ENCODE assay signal across 9 mouse cellular contexts in genomic region chr3:102027880-102028279, GRCm38 (mm10). TPM values are rescaled to one million over a fixed set of nuclear protein-coding genes. Genes with fewer than 3 reads are reported as not detected.
DNase-seq lines count a peak whose midpoint lies in the region; ATAC-seq lines count a peak whose summit lies in the region.
"Had no signal": no experiment of that assay in that cellular context is flagged by ENCODE, and none has a peak within 500 bp of the region (broad histone marks: within the 10 kb centered on the region; RNA-seq: fewer than 3 reads in every experiment).

No protein-coding gene starts in this region.

- H3K27ac ChIP-seq in forebrain, embryonic 10.5 days, result no peak overlapping the region
- no peak overlapping the region for H3K27ac ChIP-seq in forebrain, embryonic 14.5 days (ENCODE audit: low read depth, low read length)
- H3K27ac ChIP-seq in midbrain, embryonic 11.5 days (ENCODE audit: low read depth, low read length), result no peak overlapping the region
- no peak overlapping the region for H3K27ac ChIP-seq in midbrain, embryonic 13.5 days
- H3K27ac ChIP-seq: forebrain, embryonic 15.5 days had no signal

- 63% methylated on average over 6 of the region's 6 CpGs for WGBS in forebrain, embryonic 10.5 days
- 72% methylated on average over 6 of the region's 6 CpGs for WGBS in forebrain, embryonic 14.5 days
- WGBS in midbrain, embryonic 11.5 days, result 60% methylated on average over 6 of the region's 6 CpGs
- 63% methylated on average over 6 of the region's 6 CpGs for whole genome bisulfite sequencing in midbrain, embryonic 13.5 days

- H3K27me3 ChIP-seq in forebrain, embryonic 10.5 days (ENCODE audit: poor library complexity, severe bottlenecking), result peaks cover 28% of the 10 kb centered on the region
- H3K27me3 ChIP-seq in forebrain, embryonic 14.5 days (replicated peaks; ENCODE audit: control insufficient read depth, insufficient read depth, low read length), result no peaks in the 10 kb centered on the region
- H3K27me3 ChIP-seq in midbrain, embryonic 11.5 days (ENCODE audit: control insufficient read depth, insufficient read depth, low read length), result no peaks in the 10 kb centered on the region; the same call in 1 of the 2 replicates
- H3K27me3 ChIP-seq in midbrain, embryonic 13.5 days, result no peaks in the 10 kb centered on the region
- H3K27me3 ChIP-seq: forebrain, embryonic 15.5 days had no signal

- no peak overlapping the region for H3K4me2 ChIP-seq in forebrain, embryonic 14.5 days (ENCODE audit: low read length)
- no peak overlapping the region for H3K4me2 ChIP-seq in midbrain, embryonic 11.5 days
- H3K4me2 ChIP-seq in midbrain, embryonic 13.5 days (replicated peaks), result no peak overlapping the region
- H3K4me2 ChIP-seq: forebrain, embryonic 15.5 days had no signal

- H3K36me3 ChIP-seq in forebrain, embryonic 10.5 days (replicated peaks), result no peaks in the 10 kb centered on the region
- no peaks in the 10 kb centered on the region for H3K36me3 ChIP-seq in forebrain, embryonic 14.5 days (ENCODE audit: control insufficient read depth, insufficient read depth, low read length)
- no peaks in the 10 kb centered on the region for H3K36me3 ChIP-seq in midbrain, embryonic 11.5 days (ENCODE audit: control insufficient read depth, insufficient read depth, low read length)
- H3K36me3 ChIP-seq in midbrain, embryonic 13.5 days, result no peaks in the 10 kb centered on the region
- H3K36me3 ChIP-seq: forebrain, embryonic 15.5 days had no signal

- H3K9me3 ChIP-seq in forebrain, embryonic 10.5 days, result no peaks in the 10 kb centered on the region
- H3K9me3 ChIP-seq in forebrain, embryonic 14.5 days (replicated peaks; ENCODE audit: control insufficient read depth, low read length), result no peaks in the 10 kb centered on the region
- H3K9me3 ChIP-seq in midbrain, embryonic 11.5 days (ENCODE audit: control insufficient read depth, low read length), result no peaks in the 10 kb centered on the region
- H3K9me3 ChIP-seq in midbrain, embryonic 13.5 days, result no peaks in the 10 kb centered on the region
- H3K9me3 ChIP-seq: forebrain, embryonic 15.5 days had no signal

- DNase-seq in forebrain, embryonic 10.5 days (ENCODE audit: extremely low spot score, low spot score), result peak; percentile 34
- no peak for DNase-seq in forebrain, embryonic 14.5 days (ENCODE audit: low spot score)
- peak; percentile 85 for DNase-seq in midbrain, embryonic 11.5 days (ENCODE audit: low spot score, missing footprints)
- DNase-seq in embryo, embryonic 9.5 days (ENCODE audit: extremely low spot score), result peak; percentile 34
- DNase-seq in retina, postnatal 1 day, result peak; percentile 50
- DNase-seq in layer of hippocampus, adult 18-20 months (ENCODE audit: low spot score in 2 of 2), result no peak
- no peak for DNase-seq in Muller cell, postnatal 12 days (ENCODE audit: inconsistent ontology term)

- ATAC-seq in forebrain, embryonic 14.5 days, result no peak
- ATAC-seq in midbrain, embryonic 11.5 days (ENCODE audit: low FRiP score), result no peak
- ATAC-seq in midbrain, embryonic 13.5 days, result no peak; the same call in 1 of the 2 replicates
- ATAC-seq: forebrain, embryonic 15.5 days had no signal

- peaks cover 30% of the 10 kb centered on the region for H3K4me1 ChIP-seq in forebrain, embryonic 10.5 days
- peaks cover 6% of the 10 kb centered on the region; the same call in 1 of the 2 replicates for H3K4me1 ChIP-seq in forebrain, embryonic 14.5 days (ENCODE audit: control insufficient read depth, insufficient read depth, low read length)
- peaks cover 11% of the 10 kb centered on the region; the same call in 1 of the 2 replicates for H3K4me1 ChIP-seq in midbrain, embryonic 11.5 days (ENCODE audit: control insufficient read depth, insufficient read depth, low read length)
- H3K4me1 ChIP-seq in midbrain, embryonic 13.5 days (replicated peaks), result peaks cover 33% of the 10 kb centered on the region

- no peak overlapping the region for H3K4me3 ChIP-seq in forebrain, embryonic 10.5 days
- H3K4me3 ChIP-seq in forebrain, embryonic 14.5 days (ENCODE audit: low read depth, low read length), result no peak overlapping the region
- H3K4me3 ChIP-seq in midbrain, embryonic 11.5 days (ENCODE audit: low read depth, low read length), result no peak overlapping the region
- H3K4me3 ChIP-seq in midbrain, embryonic 13.5 days (replicated peaks), result no peak overlapping the region
- H3K4me3 ChIP-seq: forebrain, embryonic 15.5 days had no signal

- H3K9ac ChIP-seq in forebrain, embryonic 14.5 days (ENCODE audit: low read length), result no peak overlapping the region
- H3K9ac ChIP-seq in midbrain, embryonic 11.5 days (ENCODE audit: low read length), result no peak overlapping the region
- no peak overlapping the region for H3K9ac ChIP-seq in midbrain, embryonic 13.5 days (replicated peaks)
- H3K9ac ChIP-seq: forebrain, embryonic 15.5 days had no signal

RNA-seq across cellular contexts. Expression of gene Nhlh2, which starts 18.0 kb away (rescaled TPM):
- 10.4 and 16.5 TPM in 2 replicates for polyA plus RNA-seq in forebrain, embryonic 10.5 days (2016; fragmentation: Nextera tagmentation; extraction: Ambion mirVana)
- 18.4 and 20.5 TPM in 2 replicates for polyA plus RNA-seq in forebrain, embryonic 14.5 days (2014; fragmentation: Nextera tagmentation; extraction: Ambion mirVana)
- 100 and 112 TPM in 2 replicates for polyA plus RNA-seq in midbrain, embryonic 11.5 days (2014; fragmentation: Nextera tagmentation; extraction: Ambion mirVana)
- polyA plus RNA-seq in midbrain, embryonic 13.5 days (2015; fragmentation: Nextera tagmentation; extraction: Ambion mirVana), result 86.9 and 98.1 TPM in 2 replicates
- total RNA-seq in layer of hippocampus, adult 18-20 months (2021), result 1 to 10 TPM in 1 of 2 experiments, under 1 TPM in 1; 0.84 to 1.4 TPM

RNA-seq across cellular contexts. Expression of gene Casq2, which starts 58.3 kb away (rescaled TPM):
- not detected in 2 replicates for polyA plus RNA-seq in forebrain, embryonic 10.5 days (2016; fragmentation: Nextera tagmentation; extraction: Ambion mirVana)
- 0.48 TPM in 2 replicates for polyA plus RNA-seq in forebrain, embryonic 14.5 days (2014; fragmentation: Nextera tagmentation; extraction: Ambion mirVana)
- polyA plus RNA-seq in midbrain, embryonic 11.5 days (2014; fragmentation: Nextera tagmentation; extraction: Ambion mirVana), result 0.21 TPM in 1 of 2 replicates, not detected in the other
- 0.19 and 0.31 TPM in 2 replicates for polyA plus RNA-seq in midbrain, embryonic 13.5 days (2015; fragmentation: Nextera tagmentation; extraction: Ambion mirVana)
- total RNA-seq in layer of hippocampus, adult 18-20 months (2021), result 1 to 10 TPM in 1 of 2 experiments, under 1 TPM in 1; 0.59 to 1.2 TPM

Comparison
In these comparisons a context has a peak if more than half of its experiments do, and no peak if none do; other contexts are left out.
1. DNase-seq: peak in forebrain, embryonic 10.5 days (single experiment), midbrain, embryonic 11.5 days (single experiment), embryo, embryonic 9.5 days (single experiment) and retina, postnatal 1 day (single experiment); none in forebrain, embryonic 14.5 days (single experiment), layer of hippocampus, adult 18-20 months (0 of 2) and Muller cell, postnatal 12 days (single experiment).